In genomic region chr4:137768381-137768780, GRCm38 (mm10) we compare ENCODE assay signal across 22 mouse cellular contexts. TPM values are rescaled to one million over a fixed set of nuclear protein-coding genes. Genes with fewer than 3 reads are reported as not detected.
DNase-seq lines count a peak whose midpoint lies in the region; ATAC-seq and TF ChIP-seq lines count a peak whose summit lies in the region.
"Had no signal": no experiment of that assay in that cellular context is flagged by ENCODE, and none has a peak within 500 bp of the region (broad histone marks: within the 10 kb centered on the region; RNA-seq: fewer than 3 reads in every experiment).

No protein-coding gene starts in this region.

- H3K9ac ChIP-seq in heart, embryonic 12.5 days: no peak overlapping the region
- H3K9ac ChIP-seq in hindbrain, embryonic 13.5 days: no peak overlapping the region
- H3K9ac ChIP-seq in hindbrain, postnatal 0 days (replicated peaks; ENCODE audit: low read length): no peak overlapping the region
- H3K9ac ChIP-seq in midbrain, embryonic 14.5 days (replicated peaks; ENCODE audit: low read length): no peak overlapping the region
- H3K9ac ChIP-seq: forebrain, embryonic 15.5 days; liver, postnatal 0 days; midbrain, embryonic 13.5 days; stomach, embryonic 15.5 days had no signal

- no peak for ATAC-seq in heart, embryonic 12.5 days (ENCODE audit: insufficient number of reproducible peaks, low FRiP score)
- ATAC-seq in hindbrain, embryonic 13.5 days (ENCODE audit: low FRiP score): no peak
- ATAC-seq in hindbrain, postnatal 0 days: no peak
- ATAC-seq in midbrain, embryonic 14.5 days (ENCODE audit: low FRiP score, low TSS enrichment): no peak
- ATAC-seq: forebrain, embryonic 15.5 days; intestine, embryonic 16.5 days; liver, postnatal 0 days; lung, postnatal 0 days; midbrain, embryonic 13.5 days had no signal

- TF ChIP-seq CTCF in hindbrain, postnatal 0 days (IDR thresholded peaks at IDR 0.05; ENCODE audit: low read depth): no peak

- peaks cover 25% of the 10 kb centered on the region for H3K27me3 ChIP-seq in heart, embryonic 12.5 days (replicated peaks)
- H3K27me3 ChIP-seq in hindbrain, embryonic 13.5 days: no peaks in the 10 kb centered on the region
- H3K27me3 ChIP-seq in hindbrain, postnatal 0 days (ENCODE audit: insufficient read depth, low read length): no peaks in the 10 kb centered on the region
- no peaks in the 10 kb centered on the region for H3K27me3 ChIP-seq in midbrain, embryonic 10.5 days (ENCODE audit: low read depth, poor library complexity, severe bottlenecking)
- no peaks in the 10 kb centered on the region for H3K27me3 ChIP-seq in midbrain, embryonic 14.5 days (ENCODE audit: control insufficient read depth, insufficient read depth, low read length)
- H3K27me3 ChIP-seq: forebrain, embryonic 15.5 days; midbrain, embryonic 13.5 days; stomach, embryonic 15.5 days had no signal

- peaks cover 38% of the 10 kb centered on the region for H3K4me1 ChIP-seq in heart, embryonic 12.5 days (replicated peaks)
- peaks cover 29% of the 10 kb centered on the region for H3K4me1 ChIP-seq in hindbrain, embryonic 13.5 days (replicated peaks)
- peaks cover 14% of the 10 kb centered on the region for H3K4me1 ChIP-seq in hindbrain, postnatal 0 days (ENCODE audit: insufficient read depth, low read length)
- H3K4me1 ChIP-seq in midbrain, embryonic 10.5 days: peaks cover 74% of the 10 kb centered on the region
- peaks cover 17% of the 10 kb centered on the region for H3K4me1 ChIP-seq in midbrain, embryonic 14.5 days (ENCODE audit: control insufficient read depth, insufficient read depth, low read length)

- H3K9me3 ChIP-seq in heart, embryonic 12.5 days (replicated peaks): no peaks in the 10 kb centered on the region
- no peaks in the 10 kb centered on the region for H3K9me3 ChIP-seq in hindbrain, embryonic 13.5 days
- H3K9me3 ChIP-seq in hindbrain, postnatal 0 days (ENCODE audit: low read length): no peaks in the 10 kb centered on the region
- no peaks in the 10 kb centered on the region for H3K9me3 ChIP-seq in midbrain, embryonic 10.5 days (replicated peaks)
- H3K9me3 ChIP-seq in midbrain, embryonic 14.5 days (ENCODE audit: control insufficient read depth, low read length): no peaks in the 10 kb centered on the region
- H3K9me3 ChIP-seq: forebrain, embryonic 15.5 days; megakaryocyte, embryonic 14.5 days; midbrain, embryonic 13.5 days; stomach, embryonic 15.5 days had no signal

- 82% methylated on average over 5 of the region's 5 CpGs for WGBS in heart, embryonic 12.5 days
- 71% methylated on average over 5 of the region's 5 CpGs for WGBS in hindbrain, embryonic 13.5 days
- WGBS in hindbrain, postnatal 0 days: 63% methylated on average over 5 of the region's 5 CpGs
- WGBS in midbrain, embryonic 10.5 days: 75% methylated on average over 5 of the region's 5 CpGs
- WGBS in midbrain, embryonic 14.5 days: 67% methylated on average over 5 of the region's 5 CpGs

- H3K4me3 ChIP-seq in heart, embryonic 12.5 days: no peak overlapping the region
- H3K4me3 ChIP-seq in hindbrain, embryonic 13.5 days: no peak overlapping the region
- H3K4me3 ChIP-seq in hindbrain, postnatal 0 days (ENCODE audit: low read length): no peak overlapping the region
- H3K4me3 ChIP-seq in midbrain, embryonic 10.5 days: no peak overlapping the region
- no peak overlapping the region for H3K4me3 ChIP-seq in midbrain, embryonic 14.5 days (replicated peaks; ENCODE audit: low read depth, low read length)
- H3K4me3 ChIP-seq: forebrain, embryonic 15.5 days; megakaryocyte, embryonic 14.5 days; midbrain, embryonic 13.5 days; stomach, embryonic 15.5 days had no signal

- no peak overlapping the region for H3K27ac ChIP-seq in heart, embryonic 12.5 days (ENCODE audit: poor library complexity, severe bottlenecking)
- H3K27ac ChIP-seq in hindbrain, embryonic 13.5 days: 0 out of 2 replicates have a peak overlapping the region, but pooled peaks have one; percentile 40
- H3K27ac ChIP-seq in hindbrain, postnatal 0 days: no peak overlapping the region
- H3K27ac ChIP-seq in midbrain, embryonic 10.5 days (replicated peaks): peak overlapping the region; percentile 43
- no peak overlapping the region for H3K27ac ChIP-seq in midbrain, embryonic 14.5 days (replicated peaks; ENCODE audit: low read depth, low read length)
- H3K27ac ChIP-seq: forebrain, embryonic 15.5 days; midbrain, embryonic 13.5 days; stomach, embryonic 15.5 days had no signal

- H3K36me3 ChIP-seq in heart, embryonic 12.5 days: no peaks in the 10 kb centered on the region
- H3K36me3 ChIP-seq in hindbrain, embryonic 13.5 days: no peaks in the 10 kb centered on the region
- no peaks in the 10 kb centered on the region for H3K36me3 ChIP-seq in hindbrain, postnatal 0 days (ENCODE audit: insufficient read depth, low read length)
- H3K36me3 ChIP-seq in midbrain, embryonic 10.5 days: no peaks in the 10 kb centered on the region
- no peaks in the 10 kb centered on the region for H3K36me3 ChIP-seq in midbrain, embryonic 14.5 days (ENCODE audit: control insufficient read depth, insufficient read depth, low read length)
- H3K36me3 ChIP-seq: forebrain, embryonic 15.5 days; midbrain, embryonic 13.5 days; stomach, embryonic 15.5 days had no signal

- peak; percentile 93 for DNase-seq in heart, adult 11 months
- no peak for DNase-seq in hindbrain, postnatal 0 days (ENCODE audit: low spot score)
- DNase-seq in midbrain, embryonic 10.5 days (ENCODE audit: low spot score): no peak
- no peak for DNase-seq in midbrain, embryonic 14.5 days
- DNase-seq in lung, adult 18-20 months: no peak
- DNase-seq: cerebellum, adult 8-10 months; cerebellum, postnatal 25 days; kidney, adult 9 months; kidney, postnatal 10 days; layer of hippocampus, adult 9-11 months; liver, postnatal 0 days; lung, postnatal 4 days; right cerebral cortex, postnatal 25 days had no signal

- H3K4me2 ChIP-seq in heart, embryonic 12.5 days: no peak overlapping the region
- no peak overlapping the region for H3K4me2 ChIP-seq in hindbrain, embryonic 13.5 days
- no peak overlapping the region for H3K4me2 ChIP-seq in hindbrain, postnatal 0 days (ENCODE audit: low read depth, low read length)
- no peak overlapping the region for H3K4me2 ChIP-seq in midbrain, embryonic 14.5 days (ENCODE audit: low read length)
- H3K4me2 ChIP-seq: forebrain, embryonic 15.5 days; liver, embryonic 11.5 days; midbrain, embryonic 13.5 days; stomach, embryonic 15.5 days had no signal

RNA-seq across cellular contexts. Expression of gene Alpl, which starts 27.8 kb away (rescaled TPM):
- polyA plus RNA-seq in heart, embryonic 12.5 days (2016; fragmentation: Nextera tagmentation; extraction: Ambion mirVana): 1.7 and 2.2 TPM in 2 replicates
- 6.9 and 10.2 TPM in 2 replicates for polyA plus RNA-seq in hindbrain, embryonic 13.5 days (2015; fragmentation: Nextera tagmentation; extraction: Ambion mirVana)
- 15.3 and 22.4 TPM in 2 replicates for total RNA-seq in hindbrain, postnatal 0 days (2014; rRNA removed)
- 16.6 and 17.5 TPM in 2 replicates for polyA plus RNA-seq in hindbrain, postnatal 0 days (2015; fragmentation: Nextera tagmentation; extraction: Ambion mirVana)
- 34.2 and 38.6 TPM in 2 replicates for polyA plus RNA-seq in midbrain, embryonic 10.5 days (2016; fragmentation: Nextera tagmentation; extraction: Ambion mirVana)
- 6.0 and 6.1 TPM in 2 replicates for polyA plus RNA-seq in midbrain, embryonic 14.5 days (2014; fragmentation: Nextera tagmentation; extraction: Ambion mirVana)

Comparison
In these comparisons a context has a peak if more than half of its experiments do, and no peak if none do; other contexts are left out.
1. H3K27ac ChIP-seq: peak in hindbrain, embryonic 13.5 days (single experiment) and midbrain, embryonic 10.5 days (single experiment); none in heart, embryonic 12.5 days (single experiment), hindbrain, postnatal 0 days (single experiment) and midbrain, embryonic 14.5 days (single experiment).